Mouse (Mus musculus): ENCODE results near the gene Thra. TPM values are rescaled to one million over a fixed set of nuclear protein-coding genes. Genes with fewer than 3 reads are reported as not detected.

Gene Thra
- polyA plus RNA-seq, 1 experiment, result 128 TPM

GRCm38 (mm10) chr11:98782651-98783235, 42.3 kb downstream of the Thra start:
- Histone ChIP-seq H3K27me3 (ENCODE audit: control insufficient read depth, insufficient read depth, low read length) (no peaks in the 10 kb centered on the region), H3K4me1 (ENCODE audit: control insufficient read depth, insufficient read depth, insufficient read length, low read length) (peaks cover 33% of the 10 kb centered on the region), H3K36me3 (ENCODE audit: control insufficient read depth, insufficient read depth, low read length) (no peaks in the 10 kb centered on the region), H3K4me3 (ENCODE audit: low read depth, low read length) (peak overlapping the region; percentile 55), H3K27ac (ENCODE audit: insufficient read depth, low read depth, low read length) (peak overlapping the region; percentile 100)
- TF ChIP-seq POLR2A (IDR thresholded peaks at IDR 0.05; ENCODE audit: low read depth, low read length) (no peak), CTCF (IDR thresholded peaks at IDR 0.05; ENCODE audit: extremely low read depth, insufficient read length, insufficient replicate concordance, low read depth, low read length) (no peak)
- WGBS, result 7% methylated on average over 17 of the region's 17 CpGs

GRCm38 (mm10) chr11:98783236-98783696, 42.8 kb downstream of the Thra start:
- H3K27me3 ChIP-seq (ENCODE audit: control insufficient read depth, insufficient read depth, low read length), result no peaks in the 10 kb centered on the region
- WGBS, result under 1% methylated on average over 20 of the region's 20 CpGs
- H3K36me3 ChIP-seq (ENCODE audit: control insufficient read depth, insufficient read depth, low read length), result no peaks in the 10 kb centered on the region
- H3K4me3 ChIP-seq (ENCODE audit: low read depth, low read length), result peak overlapping the region; percentile 55
- H3K27ac ChIP-seq (ENCODE audit: insufficient read depth, low read depth, low read length), result peak overlapping the region; percentile 100
- TF ChIP-seq POLR2A (IDR thresholded peaks at IDR 0.05; ENCODE audit: low read depth, low read length) (peak; percentile 66), CTCF (IDR thresholded peaks at IDR 0.05; ENCODE audit: extremely low read depth, insufficient read length, insufficient replicate concordance, low read depth, low read length) (no peak)
- H3K4me1 ChIP-seq (ENCODE audit: control insufficient read depth, insufficient read depth, insufficient read length, low read length), result peaks cover 33% of the 10 kb centered on the region

- TF ChIP-seq CTCF (IDR thresholded peaks at IDR 0.05; ENCODE audit: extremely low read depth, insufficient read length, insufficient replicate concordance, low read depth, low read length) (no peak), POLR2A (IDR thresholded peaks at IDR 0.05; ENCODE audit: low read depth, low read length) (no peak)
- Histone ChIP-seq H3K27ac (ENCODE audit: insufficient read depth, low read depth, low read length) (peak overlapping the region; percentile 100), H3K27me3 (ENCODE audit: control insufficient read depth, insufficient read depth, low read length) (no peaks in the 10 kb centered on the region), H3K4me1 (ENCODE audit: control insufficient read depth, insufficient read depth, insufficient read length, low read length) (peaks cover 33% of the 10 kb centered on the region), H3K4me3 (ENCODE audit: low read depth, low read length) (no peak overlapping the region), H3K36me3 (ENCODE audit: control insufficient read depth, insufficient read depth, low read length) (no peaks in the 10 kb centered on the region)
- WGBS, result 76% methylated on average over 4 of the region's 4 CpGs
Measured at GRCm38 (mm10) chr11:98784139-98784538, 43.7 kb downstream of the Thra start.

- H3K4me1 ChIP-seq (ENCODE audit: control insufficient read depth, insufficient read depth, insufficient read length, low read length), result peaks cover 33% of the 10 kb centered on the region
Measured at GRCm38 (mm10) chr11:98785214-98785613, 44.8 kb downstream of the Thra start.

GRCm38 (mm10) chr11:98785772-98786281, 45.4 kb downstream of the Thra start:
- H3K36me3 ChIP-seq (ENCODE audit: control insufficient read depth, insufficient read depth, low read length), result no peaks in the 10 kb centered on the region
- TF ChIP-seq CTCF (IDR thresholded peaks at IDR 0.05; ENCODE audit: extremely low read depth, insufficient read length, insufficient replicate concordance, low read depth, low read length) (peak; percentile 55; the same call in 1 of the 2 replicates), POLR2A (IDR thresholded peaks at IDR 0.05; ENCODE audit: low read depth, low read length) (no peak)
- H3K4me1 ChIP-seq (ENCODE audit: control insufficient read depth, insufficient read depth, insufficient read length, low read length), result peaks cover 33% of the 10 kb centered on the region
- peak overlapping the region; percentile 97 for H3K27ac ChIP-seq (ENCODE audit: insufficient read depth, low read depth, low read length)
- peak overlapping the region; percentile 53; the same call in 1 of the 2 replicates for H3K4me3 ChIP-seq (ENCODE audit: low read depth, low read length)
- H3K27me3 ChIP-seq (ENCODE audit: control insufficient read depth, insufficient read depth, low read length), result no peaks in the 10 kb centered on the region
- 8% methylated on average over 12 of the region's 12 CpGs for WGBS

More at GRCm38 (mm10) chr11:98785214-98785613, 44.8 kb downstream of the Thra start:
- H3K27ac ChIP-seq (ENCODE audit: insufficient read depth, low read depth, low read length), result peak overlapping the region; percentile 97
- H3K36me3 ChIP-seq (ENCODE audit: control insufficient read depth, insufficient read depth, low read length), result no peaks in the 10 kb centered on the region
- H3K27me3 ChIP-seq (ENCODE audit: control insufficient read depth, insufficient read depth, low read length), result no peaks in the 10 kb centered on the region
- no peak overlapping the region for H3K4me3 ChIP-seq (ENCODE audit: low read depth, low read length)
- TF ChIP-seq CTCF (IDR thresholded peaks at IDR 0.05; ENCODE audit: extremely low read depth, insufficient read length, insufficient replicate concordance, low read depth, low read length) (no peak), POLR2A (IDR thresholded peaks at IDR 0.05; ENCODE audit: low read depth, low read length) (no peak)
- WGBS, result 70% methylated on average over 10 of the region's 10 CpGs

- TF ChIP-seq POLR2A (IDR thresholded peaks at IDR 0.05; ENCODE audit: low read depth, low read length) (no peak; the same call in 1 of the 2 replicates), CTCF (IDR thresholded peaks at IDR 0.05; ENCODE audit: extremely low read depth, insufficient read length, insufficient replicate concordance, low read depth, low read length) (peak; percentile 86)
- H3K4me1 ChIP-seq (ENCODE audit: control insufficient read depth, insufficient read depth, insufficient read length, low read length), result peaks cover 31% of the 10 kb centered on the region
- H3K27ac ChIP-seq (ENCODE audit: insufficient read depth, low read depth, low read length), result peak overlapping the region; percentile 97
- WGBS, result 1% methylated on average over 15 of the region's 15 CpGs
- no peaks in the 10 kb centered on the region for H3K36me3 ChIP-seq (ENCODE audit: control insufficient read depth, insufficient read depth, low read length)
- peak overlapping the region; percentile 53 for H3K4me3 ChIP-seq (ENCODE audit: low read depth, low read length)
- H3K27me3 ChIP-seq (ENCODE audit: control insufficient read depth, insufficient read depth, low read length), result no peaks in the 10 kb centered on the region
Measured at GRCm38 (mm10) chr11:98786359-98787214, 46.1 kb downstream of the Thra start.

- TF ChIP-seq CTCF (IDR thresholded peaks at IDR 0.05; ENCODE audit: extremely low read depth, insufficient read length, insufficient replicate concordance, low read depth, low read length) (no peak), POLR2A (IDR thresholded peaks at IDR 0.05; ENCODE audit: low read depth, low read length) (no peak)
- Histone ChIP-seq H3K27ac (ENCODE audit: insufficient read depth, low read depth, low read length) (peak overlapping the region; percentile 7), H3K4me3 (ENCODE audit: low read depth, low read length) (no peak overlapping the region), H3K4me1 (ENCODE audit: control insufficient read depth, insufficient read depth, insufficient read length, low read length) (peaks cover 30% of the 10 kb centered on the region), H3K27me3 (ENCODE audit: control insufficient read depth, insufficient read depth, low read length) (no peaks in the 10 kb centered on the region), H3K36me3 (ENCODE audit: control insufficient read depth, insufficient read depth, low read length) (no peaks in the 10 kb centered on the region)
- 23% methylated on average over 7 of the region's 7 CpGs for WGBS
Measured at GRCm38 (mm10) chr11:98787229-98787628, 46.8 kb downstream of the Thra start.

All from small intestine, adult 2 months (tissue).